Mouse (Mus musculus) lung, postnatal 14 days (tissue): ENCODE results near the gene Vps13d.

Source experiments
- DNase-seq: peaks from one replicate; pipeline ENCODE4 v3.0.0; 2021

The Vps13d gene

DNA sequence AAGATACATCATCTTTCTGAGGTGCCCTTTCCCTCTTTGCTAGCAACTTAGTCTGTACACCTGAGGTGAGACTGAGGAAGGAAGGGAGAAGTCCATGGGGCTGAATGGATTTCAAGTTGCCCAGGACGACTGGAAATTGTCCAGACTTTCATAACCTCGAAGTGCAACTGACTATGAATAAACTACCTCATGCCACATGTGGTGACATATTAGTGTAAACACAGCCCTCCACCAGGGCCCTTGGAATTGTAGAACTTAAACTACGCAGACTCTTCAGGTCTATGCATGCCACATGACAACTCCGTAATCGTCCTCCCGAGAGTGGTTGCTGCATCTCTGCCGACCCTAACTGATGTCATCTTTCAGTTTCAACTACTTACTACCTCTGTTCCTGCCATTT lies 122.9 kb downstream of the Vps13d start:
- no peak for DNase-seq

DNA sequence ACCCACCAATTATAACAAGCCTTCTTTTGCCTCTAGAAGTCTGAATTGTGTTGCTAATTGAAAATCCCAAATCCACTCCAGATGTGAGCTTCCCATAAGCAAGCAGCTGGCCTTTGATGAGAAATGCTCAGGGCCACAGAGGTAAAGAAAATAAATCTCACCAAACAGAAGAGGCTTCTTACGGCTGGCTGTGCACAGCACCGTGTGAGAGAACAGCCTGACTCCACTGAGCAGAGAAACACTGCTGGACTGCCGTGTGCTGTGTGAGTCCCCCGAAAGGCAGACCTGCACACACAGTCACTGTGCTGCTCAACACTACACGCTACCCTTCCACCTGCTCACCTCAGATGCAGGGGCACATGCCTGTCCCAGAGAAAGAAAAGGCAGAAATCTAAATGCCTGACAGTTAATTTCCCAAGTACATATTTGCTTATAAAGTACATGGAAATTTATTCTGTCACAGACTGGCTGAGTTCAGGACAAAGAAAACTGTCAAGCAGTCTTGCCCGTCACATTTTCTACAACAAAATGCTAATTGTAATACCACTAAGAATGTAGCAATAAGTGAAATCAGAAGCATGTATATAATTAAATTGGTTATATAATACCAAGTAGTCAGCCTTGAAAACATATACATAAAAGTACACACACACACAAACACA lies 127.7 kb downstream of the Vps13d start:
- DNase-seq, result no peak

DNA sequence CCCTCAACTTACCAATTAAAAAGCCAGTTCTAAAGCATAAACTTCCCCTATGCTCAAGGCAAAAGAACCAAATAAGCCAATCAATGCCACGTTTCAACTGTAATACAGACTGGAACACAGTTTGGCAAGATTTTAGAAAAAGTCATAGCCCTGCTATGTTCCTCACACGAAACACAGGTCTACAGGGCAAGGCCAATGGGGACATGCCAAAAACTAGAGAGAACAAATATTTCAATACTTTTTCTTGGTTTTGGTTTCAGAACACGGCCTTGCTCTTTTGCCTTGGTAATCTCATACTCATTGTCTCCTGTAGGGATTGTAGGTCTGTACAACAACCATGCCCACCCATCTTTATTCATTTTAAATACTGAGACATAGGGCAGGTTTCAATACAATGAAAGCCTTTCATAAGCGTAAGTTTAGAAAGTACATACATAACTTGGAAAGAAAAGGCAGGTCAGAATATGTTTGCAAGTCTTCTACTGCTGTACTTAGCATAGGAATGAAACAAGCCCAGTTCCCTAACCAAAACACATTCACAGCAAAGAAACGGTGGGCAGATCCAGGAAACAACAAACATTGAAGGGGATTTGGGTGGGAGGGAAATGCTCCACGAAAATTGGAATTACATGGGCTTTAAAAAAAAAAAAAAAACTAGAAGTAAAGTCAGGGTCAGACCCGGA lies 128.3 kb downstream of the Vps13d start:
- no peak for DNase-seq

DNA sequence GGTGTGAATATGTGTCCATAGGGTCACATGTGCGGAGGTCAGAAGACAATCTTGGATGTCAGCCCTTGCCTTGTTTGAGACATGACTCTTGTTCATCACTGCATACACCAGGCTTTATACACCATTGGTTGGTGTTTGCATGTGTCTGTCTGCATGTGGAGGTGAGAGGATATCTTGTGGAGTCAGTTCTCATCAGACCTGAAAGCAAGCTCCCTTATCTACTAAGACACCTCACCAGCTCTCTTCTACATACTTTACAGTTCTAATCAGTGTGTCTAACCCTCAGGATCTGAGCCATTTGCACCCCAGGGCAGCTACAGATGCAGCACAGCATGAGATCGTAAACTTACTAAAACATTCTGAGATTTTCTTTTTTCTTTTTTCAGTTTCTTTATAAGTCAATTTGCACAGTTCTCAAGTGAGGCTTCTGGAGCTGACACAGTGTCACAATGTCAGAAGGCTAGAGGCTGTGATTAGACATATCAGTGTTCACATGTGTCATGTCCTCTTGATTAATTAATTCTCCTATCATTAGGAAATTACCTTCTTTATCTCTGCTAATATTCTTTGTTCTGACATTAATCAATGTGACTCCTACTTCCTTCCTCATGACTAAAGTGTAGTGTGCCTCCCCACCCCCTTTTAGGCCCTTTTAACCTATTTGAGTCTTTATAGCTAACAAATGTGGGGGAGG lies 135.9 kb downstream of the Vps13d start:
- no peak for DNase-seq

DNA sequence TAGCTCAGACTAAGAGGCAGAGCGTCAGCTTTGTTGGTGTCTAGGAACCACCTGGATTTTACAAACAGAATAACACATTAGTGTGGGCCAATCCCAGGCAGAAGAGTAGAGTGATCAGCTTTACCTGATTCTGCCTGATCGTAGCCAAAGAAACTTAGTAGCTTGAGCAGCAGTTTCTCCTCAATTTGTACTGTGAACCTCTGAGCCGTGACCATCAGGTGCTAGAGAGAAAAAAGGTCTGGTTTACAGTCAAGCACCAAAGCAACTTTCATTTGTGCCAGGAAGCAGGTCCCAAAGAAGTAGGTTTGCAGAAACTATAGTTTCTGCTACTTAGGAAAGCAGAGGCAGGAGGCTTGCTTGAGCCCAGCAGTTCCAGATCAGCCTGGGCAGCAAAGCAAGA lies 138.5 kb downstream of the Vps13d start:
- DNase-seq, result no peak

DNA sequence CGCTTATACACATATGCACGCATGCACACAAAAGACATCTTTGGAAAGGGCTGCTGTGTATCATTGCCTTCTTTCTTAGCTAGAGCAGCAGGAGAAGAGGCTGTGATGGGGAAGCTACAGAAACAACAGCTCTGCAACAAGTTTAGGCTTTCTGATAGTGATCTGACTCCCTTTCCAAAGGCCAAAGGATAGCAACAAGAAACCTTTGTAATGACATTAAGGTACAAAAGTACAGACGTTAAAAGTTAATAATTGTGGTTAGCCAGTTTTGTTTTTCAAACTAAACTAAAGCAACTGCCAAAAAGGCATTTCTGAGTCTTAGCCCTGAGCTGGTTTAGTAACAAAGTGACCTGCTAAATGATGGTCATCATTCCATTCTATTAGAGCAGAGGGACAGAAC lies 139.0 kb downstream of the Vps13d start:
- DNase-seq, result no peak

DNA sequence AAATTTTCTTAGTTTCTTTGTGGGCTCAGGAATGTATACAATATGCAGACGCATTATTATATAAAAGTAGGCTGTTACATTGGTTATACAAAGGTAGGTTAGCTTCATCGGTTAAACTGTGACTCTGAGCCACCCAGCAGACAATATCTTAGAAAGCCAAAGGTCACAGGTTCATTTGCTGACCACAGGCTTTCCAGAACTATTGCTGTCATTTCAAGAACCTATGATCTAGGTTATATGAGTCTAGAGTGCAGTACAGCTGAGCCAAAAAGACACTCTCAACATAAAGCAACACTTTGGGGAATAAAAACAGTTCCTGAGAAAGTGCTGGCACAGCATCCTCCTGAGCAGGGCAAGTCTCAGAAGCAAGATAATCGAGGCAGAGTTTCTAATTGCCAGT lies 140.4 kb downstream of the Vps13d start:
- DNase-seq, result no peak

DNA sequence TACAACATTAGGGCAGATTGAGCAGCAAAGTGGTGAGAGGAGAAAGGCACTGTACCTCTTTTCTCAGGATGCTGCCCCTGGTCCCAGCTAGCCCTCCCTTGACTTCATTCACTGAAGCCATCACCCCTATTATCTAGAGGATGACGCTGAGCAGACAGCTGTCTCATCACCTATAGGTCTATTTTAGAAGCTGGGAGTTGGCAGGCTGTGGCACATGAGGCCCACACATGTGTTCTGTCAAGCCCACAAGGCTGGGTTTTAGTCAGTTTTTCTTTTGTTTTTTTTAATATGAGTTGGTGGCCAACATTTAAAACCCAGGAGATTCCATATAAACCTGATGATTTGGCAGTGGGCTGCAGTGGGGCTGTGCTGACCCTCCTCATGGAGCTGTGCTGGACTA lies 142.1 kb downstream of the Vps13d start:
- no peak for DNase-seq

DNA sequence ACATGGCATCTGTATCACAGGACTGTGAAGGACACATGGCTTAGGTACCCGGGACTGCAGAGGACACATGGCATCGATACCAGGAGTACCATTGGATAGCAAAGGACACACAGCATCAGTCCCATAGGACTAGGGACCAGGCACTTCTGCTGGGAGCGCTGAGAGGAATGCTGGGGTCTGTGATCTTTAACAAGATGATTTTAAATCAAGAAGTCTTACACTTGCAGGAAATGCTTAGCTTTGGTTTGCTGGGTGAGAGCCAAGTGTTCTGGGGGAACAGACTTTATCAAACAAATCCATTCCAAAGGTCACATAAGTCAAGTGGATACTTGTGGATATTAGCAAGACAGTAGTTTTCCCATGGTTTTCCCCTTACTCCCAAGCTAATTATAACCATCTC lies 142.5 kb downstream of the Vps13d start:
- DNase-seq, result peak; percentile 27

DNA sequence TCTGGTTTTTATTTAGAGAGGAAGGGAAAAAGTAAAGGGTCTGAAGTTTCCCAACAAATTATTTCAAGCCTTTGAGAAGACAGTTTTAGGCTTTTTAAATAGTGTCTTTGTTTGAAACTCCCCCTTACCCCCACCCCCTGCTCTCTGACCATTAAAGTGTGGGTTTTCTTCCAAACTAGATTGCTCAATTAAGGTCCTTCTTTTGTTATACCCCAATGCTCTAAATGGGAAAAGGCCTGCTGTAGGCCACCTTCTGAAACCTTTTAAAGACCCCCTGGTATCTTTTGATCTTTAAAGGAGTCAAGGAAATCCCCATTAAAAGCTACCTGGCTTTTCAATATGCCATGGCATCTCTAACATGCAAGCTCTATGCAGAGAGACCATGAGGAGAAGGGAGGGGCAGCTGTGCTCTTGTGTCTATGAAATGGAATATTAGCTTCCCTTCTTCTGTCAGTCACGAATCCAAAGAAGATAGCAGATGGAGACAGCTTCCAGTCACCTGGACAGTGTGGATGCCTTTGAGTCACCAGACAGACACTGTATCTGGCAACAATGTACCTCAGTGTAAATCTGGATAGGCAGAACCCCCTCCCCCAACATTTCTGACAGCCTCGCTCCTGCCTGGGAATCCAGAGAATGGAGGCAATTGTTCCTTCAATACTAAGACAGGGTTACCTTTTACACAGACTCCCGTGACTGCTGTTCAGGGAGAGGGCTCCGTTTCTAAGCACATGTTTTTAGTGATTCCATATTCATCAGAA lies 143.4 kb downstream of the Vps13d start:
- no peak for DNase-seq

DNA sequence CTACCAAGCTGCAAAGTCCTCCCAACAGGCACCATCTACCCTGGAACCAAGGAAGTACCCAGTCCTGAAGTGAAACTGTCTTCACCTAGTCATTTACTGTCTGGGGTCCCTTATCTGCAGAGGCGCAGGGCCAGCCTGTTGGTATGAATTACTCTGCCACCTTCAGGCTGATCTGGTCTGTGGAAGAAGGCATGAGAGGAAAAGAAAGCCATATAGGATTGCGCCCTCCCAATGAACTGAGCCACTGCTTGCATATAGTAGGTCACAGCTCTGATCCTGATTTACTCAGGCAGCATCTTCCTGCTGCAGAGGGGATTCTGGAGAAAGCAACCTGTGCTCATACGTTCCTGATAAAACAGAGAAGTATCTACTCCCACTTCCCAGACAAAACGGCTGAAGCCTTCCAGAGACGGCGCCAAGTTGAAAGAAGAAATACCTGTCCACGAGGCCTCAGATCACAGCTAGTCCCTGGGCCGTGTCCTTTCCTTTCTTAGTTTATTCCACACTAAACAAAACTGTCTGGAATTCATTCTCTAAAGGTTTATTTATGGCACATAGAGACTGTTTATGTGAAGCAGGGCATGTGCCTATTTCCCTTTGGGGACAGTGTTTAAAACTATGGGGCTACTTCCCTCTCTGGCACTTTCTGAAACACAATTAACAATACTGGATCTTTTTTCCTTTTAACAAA lies 144.1 kb downstream of the Vps13d start:
- DNase-seq, result peak; percentile 32

DNA sequence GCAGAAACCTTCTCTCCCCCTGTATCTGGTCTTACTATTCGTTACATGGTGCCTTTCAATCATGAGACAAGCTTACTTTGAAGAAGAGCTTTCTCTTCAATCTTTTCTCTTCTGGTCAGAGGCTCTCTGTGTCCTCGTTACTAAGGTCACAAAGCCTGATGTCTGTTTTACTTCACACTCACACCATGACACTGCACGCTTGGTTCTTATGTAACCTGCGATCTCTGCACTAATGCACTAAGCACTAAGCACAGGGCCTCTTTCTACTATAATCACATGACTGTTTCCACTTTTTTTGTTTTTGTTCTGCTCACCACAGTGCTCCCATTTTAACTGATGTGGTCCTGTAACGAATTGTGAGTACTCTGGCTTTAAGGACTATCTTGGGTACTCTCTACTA lies 146.8 kb downstream of the Vps13d start:
- DNase-seq, result no peak

DNA sequence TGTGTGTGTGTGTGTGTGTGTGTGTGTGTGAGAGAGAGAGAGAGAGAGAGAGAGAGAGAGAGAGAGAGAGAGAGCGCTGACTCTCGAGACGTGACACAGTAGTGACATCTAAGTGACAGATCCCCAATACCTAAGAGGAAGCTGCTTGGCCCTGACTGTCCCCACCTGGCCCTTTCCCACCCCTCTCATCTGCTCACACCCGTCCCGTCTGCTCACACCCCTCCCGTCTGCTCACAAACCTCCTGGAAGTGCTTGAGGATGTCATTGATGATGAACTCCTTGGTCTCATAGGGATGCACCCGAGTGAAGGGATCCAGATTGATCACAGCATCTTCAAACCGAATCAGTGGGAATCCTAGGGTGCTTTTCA lies 148.8 kb downstream of the Vps13d start:
- no peak for DNase-seq

DNA sequence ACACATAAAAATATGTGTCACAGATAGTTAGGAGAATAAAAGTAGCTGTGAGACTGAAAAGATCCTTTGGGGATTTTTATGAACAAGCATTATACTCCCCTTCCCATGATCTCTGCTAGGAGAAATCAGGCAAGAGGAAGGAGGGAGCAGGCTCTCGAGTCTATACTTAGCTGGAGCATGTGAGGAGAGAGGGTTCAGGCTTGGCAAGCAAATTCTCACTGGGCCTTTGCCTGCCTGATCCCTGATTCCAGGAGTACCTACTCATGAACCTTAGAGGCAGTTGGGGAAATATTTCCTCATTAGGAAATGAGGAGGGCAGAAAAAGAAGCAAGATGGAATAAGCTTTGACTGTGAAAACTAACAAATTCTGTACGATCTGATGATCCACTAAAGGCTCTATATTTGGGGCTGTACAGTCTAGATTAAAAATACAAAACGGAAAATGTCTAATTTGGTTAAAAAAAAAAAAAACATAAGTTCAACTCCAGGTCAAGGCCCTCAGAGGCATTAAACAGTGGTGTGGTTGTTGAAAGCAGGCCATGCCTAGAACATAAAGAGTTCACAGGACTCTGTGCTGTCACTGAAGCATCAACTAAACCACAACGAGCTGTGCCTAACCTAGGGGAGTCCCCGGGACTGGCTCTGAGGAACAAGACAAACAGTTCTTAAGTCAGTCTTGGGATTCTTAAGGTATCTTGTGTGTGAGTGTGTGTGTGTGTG lies 149.3 kb downstream of the Vps13d start:
- no peak for DNase-seq

DNA sequence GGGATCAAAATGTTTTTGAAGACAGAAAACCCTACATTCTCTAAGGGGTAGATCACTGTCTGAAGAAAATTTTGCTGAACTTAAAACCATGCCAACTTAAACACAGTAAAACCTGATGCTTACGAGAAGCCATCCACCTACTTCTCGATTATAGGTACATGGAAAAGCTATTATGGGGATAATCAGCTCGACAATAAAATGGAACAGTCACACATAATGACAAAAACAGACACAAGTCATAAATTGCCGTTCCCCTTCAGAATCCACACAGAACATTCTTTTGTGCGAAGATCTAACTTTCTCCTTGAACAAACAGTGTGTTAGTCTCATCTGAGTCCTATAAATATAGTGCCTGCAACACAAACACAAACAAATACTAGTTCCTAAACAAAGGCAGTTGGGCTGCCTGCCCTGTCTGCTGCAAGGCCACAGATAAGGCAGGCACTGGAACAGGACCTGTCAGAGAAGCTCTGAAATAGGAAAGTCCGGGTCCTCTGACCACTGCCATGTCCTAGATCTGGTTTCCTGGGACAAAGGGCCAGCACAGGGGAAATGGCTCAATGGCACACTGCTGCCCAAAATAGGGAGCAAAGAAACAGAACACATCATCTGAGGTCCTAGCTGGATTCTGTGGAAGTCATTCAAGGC lies 153.5 kb downstream of the Vps13d start:
- no peak for DNase-seq

DNA sequence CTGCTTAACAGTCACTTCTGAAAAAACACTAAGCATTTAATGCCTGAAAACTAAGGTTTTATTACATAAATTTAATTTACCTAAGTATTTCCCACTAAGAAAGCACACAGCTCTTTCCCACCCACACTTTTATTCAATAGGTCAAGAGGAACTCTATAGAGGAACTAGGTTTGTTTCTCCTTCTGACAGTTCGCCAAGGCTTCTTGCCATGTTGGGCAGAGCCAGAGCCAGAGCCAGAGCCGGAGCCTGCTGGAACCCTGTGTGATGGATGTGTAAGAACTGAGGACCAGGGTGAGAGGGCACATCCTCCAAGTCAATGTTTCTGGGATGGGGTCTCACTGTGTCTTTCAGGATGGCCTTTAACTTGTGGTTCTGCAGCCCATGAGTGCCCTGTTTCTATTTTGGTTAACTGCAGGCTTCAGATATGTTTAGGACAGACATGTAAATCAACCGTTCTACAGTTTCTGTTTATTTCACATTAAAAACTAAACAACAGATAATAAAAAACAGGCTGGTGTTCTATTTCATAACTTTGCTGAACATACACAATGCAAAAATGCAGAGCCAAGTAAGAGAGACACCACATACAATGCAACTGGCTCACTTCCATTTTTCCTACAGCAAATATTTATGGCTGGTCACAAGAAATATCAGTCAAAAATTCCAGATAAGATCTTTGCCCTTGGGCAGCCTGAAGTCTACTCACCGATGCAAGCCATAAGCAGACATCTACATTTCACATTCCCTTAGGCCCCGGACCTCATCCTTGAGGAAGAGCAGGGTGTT lies 157.0 kb downstream of the Vps13d start:
- no peak for DNase-seq

DNA sequence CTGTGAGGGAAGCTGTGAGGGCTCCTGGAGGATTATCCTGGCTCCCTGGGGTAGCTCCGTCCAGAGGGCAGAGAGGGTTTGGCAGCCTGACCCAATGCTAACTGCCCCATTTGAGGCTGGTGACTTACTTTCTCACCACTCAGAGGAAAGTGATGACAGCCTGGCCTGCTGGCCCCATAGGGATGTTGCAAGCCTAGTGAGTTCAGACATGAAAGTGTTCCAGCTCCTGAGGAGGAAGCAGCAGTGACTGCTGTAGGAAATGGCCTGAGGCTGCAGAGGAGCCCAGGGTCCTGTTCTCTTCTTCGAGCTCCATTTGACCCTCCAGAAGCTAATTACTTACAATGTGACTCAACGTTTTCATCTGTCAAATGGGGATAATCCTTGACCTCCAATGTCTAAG lies 157.8 kb downstream of the Vps13d start:
- DNase-seq, result peak; percentile 34

DNA sequence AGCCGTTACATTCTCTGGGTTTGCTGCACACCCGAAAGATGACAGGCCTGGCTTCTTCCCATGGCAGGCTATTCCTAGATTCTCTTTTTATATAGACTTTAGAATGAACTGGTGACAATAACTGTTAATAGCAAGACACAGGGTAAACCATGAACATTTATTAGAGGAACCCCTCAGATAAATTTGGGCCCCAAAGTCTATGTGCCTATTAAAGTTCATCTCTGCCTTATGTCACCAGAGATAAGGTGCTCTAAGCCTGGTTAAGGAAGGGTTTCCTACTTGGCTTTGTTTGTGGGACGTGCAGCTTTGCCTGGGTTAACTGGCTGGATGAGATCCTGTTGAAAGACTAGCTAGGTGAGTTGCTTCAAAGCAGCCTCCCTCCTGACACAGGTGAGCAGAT lies 159.4 kb downstream of the Vps13d start:
- no peak for DNase-seq

DNA sequence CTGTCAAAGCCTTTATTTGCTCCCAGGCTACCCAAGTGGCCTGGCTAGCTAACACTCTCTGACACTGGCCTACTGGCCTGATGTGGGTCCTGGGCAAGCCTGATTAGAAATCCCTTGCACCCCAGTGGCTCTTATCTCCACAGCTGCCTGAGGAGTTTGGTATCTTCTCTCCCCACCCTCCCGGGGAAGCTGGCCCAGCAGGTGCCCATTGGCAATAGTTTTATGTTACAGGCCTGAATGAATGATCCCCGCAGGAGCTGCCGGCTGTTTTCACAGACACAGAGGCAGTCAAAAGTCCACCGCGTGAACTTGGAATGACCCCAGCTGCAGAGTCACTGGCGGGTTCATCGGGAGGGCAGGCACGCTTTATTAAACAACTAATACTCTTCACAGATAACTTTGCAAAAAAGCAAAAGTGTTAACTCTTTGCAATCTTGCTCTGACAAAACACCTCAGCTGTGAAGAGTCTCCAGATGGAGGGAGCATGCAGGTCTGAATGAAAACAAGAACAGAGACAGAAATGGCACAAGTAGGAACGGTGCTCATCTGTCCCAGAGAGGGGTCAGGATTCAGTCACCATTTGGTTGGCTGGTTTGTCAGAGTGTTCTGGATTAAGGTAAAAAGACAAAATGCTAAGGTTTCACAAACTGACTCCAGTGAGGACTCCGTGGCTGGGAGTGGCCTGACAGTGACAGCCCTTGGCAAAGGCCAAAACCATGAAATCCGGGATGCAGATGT lies 160.1 kb downstream of the Vps13d start:
- DNase-seq, result no peak

DNA sequence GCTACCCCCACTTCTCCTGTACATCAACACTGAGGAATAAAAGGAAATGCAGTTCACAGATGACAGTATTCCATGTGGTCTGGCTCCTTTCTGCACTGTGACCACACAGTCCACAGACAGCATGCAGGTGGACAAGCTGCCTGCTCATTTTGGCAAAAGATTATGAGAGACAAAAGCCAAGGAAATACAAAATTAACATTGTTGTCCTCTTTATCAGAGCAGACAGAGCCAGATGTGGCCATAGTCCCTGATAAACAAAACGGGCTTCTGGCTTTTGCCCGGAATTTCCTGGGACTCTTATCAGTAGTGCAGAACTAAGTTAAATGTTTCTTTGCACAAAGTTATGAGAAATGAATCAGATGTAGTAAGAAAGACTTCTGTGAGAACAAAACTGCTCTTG lies 161.4 kb downstream of the Vps13d start:
- DNase-seq, result no peak
